Mouse (Mus musculus) left cerebral cortex, postnatal 4 days (tissue): ENCODE data around the gene Sec22b. TPM values are rescaled to one million over a fixed set of nuclear protein-coding genes. Genes with fewer than 3 reads are reported as not detected.

Experiments used
- DNase-seq: peaks from one replicate; pipeline ENCODE4 v3.0.0-alpha.2; 2022
- intact Hi-C: fragments of 180-260 bp; cut with DNase I; formaldehyde crosslinking; loops from one replicate; pipeline ENCODE4 v1.15.1; 2025
- total RNA-seq, 2 experiments: library from RNA; stranded (reverse); gene quantifications; 2 replicates each; pipeline ENCODE4 v1.2.3; 2021

The Sec22b gene
- 10 to 100 TPM; 62.9 to 63.7 TPM for total RNA-seq

DNA sequence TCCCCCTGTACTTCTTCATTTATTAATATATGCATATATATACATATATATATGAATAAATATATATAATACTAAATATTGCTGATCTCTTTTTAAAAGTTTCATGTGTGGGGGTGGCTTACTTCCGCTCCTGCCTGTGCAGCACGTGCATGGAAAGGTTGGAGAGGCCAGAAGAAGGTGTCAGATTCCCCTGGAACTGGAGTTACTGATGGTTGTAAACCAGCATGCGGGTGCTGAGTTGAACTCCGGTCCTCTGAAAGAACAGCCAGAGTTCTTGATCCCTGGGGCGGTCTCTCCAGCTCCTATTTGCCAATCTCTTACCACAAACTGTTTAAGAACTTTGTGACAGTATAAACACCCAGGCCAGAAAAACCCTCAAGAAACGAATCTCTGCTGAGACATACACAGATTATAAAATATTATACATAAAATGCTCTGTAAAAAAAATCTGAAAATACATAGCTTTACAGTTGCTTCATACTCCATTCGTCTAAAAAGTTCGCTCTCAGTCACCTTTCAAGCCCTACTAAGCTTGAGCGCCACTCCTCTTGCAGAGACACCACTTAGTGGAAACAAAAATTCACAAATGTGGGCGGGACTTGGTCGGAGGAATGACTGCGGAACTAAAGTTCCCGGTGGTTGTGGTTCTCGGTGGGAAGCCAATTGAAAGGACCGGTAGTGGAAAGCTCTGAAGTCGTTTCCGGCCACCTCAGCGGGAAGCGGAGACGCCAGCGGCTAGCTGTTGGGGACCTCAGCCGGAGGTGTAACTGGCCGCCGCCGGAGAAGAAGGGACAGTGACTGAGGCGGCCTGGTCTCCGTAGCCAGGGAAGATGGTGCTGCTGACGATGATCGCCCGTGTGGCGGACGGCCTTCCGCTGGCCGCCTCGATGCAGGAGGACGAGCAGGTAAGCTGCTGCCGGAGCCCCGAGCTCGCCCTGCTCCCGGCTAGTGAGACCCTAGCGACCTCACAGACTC is at the start of gene Sec22b:
Gene Sec22b (plus strand): TSS at position 675 of the 975 bp plus-strand sequence.
- intact Hi-C loops: no loop called here
- peak; percentile 85 for DNase-seq

DNA sequence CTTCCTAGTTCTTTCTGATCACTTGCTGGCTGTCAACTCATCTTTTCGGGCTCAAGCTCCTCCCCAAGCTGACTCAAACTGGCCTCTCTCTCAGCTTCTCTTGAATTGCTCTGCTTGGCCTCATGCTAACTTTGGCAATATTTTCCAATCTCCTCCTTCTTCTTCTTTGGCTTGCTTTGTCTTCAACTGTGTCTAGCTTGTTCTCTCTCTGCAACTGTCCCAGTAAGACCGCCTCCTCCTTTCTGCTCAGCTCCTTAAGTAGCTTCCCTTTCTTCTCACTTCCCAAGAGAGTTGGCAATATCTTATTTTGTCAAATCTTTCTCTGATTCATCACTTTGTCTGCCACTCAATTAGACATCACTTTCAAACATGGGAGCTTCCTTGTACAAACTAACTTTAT is 49.2 kb upstream of the Sec22b start:
- no peak for DNase-seq
- intact Hi-C loops: no loop called here

- intact Hi-C loops: no loop called here
- DNase-seq: no peak
Observed at GRCm38 (mm10) chr3:97854575-97855384, 46.2 kb upstream of the Sec22b start.

DNA sequence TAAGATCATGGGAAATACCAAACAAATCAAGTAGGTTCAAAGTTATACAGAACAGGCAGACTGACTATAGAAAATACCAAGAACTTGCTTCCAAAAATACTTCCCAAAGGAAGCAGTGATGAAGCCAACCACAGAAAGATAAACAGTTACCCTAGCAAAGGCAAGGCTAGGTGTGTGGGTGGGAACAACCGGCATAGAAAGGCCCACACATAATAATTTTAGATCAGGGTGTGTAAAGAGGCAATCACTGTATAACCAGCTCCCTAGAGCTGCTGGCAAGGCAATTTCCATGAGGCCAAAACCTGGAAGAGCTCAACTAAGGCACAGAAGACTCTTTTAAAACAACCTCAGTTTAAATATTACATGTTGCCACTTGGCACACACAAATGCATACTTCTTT is 41.6 kb upstream of the Sec22b start:
- intact Hi-C loops: no loop called here
- DNase-seq: no peak

DNA sequence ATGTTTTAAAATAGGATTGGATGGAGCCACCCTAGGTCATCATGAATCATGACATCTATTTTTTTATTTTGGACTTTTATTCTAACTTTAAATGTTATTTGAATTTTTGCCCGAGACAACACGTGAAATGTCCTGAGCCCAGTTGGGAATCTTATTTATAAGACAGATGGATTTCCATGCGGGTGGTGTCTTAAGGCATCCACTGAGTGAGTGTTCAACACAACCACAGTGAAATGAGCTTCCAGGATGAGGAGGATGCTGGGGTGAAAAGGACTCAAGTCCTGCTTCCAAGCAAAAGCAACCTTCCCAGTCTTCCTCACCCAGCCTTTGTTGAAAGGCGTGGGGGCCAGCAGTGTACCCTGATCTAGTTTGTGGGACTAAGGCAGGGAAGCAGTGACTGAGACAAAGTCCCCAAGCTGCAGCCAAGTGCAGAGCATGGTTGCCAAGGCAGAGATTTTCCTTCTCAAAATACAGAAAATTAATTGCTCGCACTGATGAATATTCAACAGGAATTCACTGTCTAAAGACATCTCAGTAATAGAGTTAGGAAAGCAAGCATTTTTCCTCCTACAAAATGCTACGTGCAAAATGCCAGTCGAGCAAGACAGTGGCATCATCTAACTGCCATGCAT is 40.1 kb upstream of the Sec22b start:
- no peak for DNase-seq
- intact Hi-C loops: no loop called here

GRCm38 (mm10) chr3:97866696-97867095 is 34.3 kb upstream of the Sec22b start:
- intact Hi-C loops: no loop called here
- no peak for DNase-seq

DNA sequence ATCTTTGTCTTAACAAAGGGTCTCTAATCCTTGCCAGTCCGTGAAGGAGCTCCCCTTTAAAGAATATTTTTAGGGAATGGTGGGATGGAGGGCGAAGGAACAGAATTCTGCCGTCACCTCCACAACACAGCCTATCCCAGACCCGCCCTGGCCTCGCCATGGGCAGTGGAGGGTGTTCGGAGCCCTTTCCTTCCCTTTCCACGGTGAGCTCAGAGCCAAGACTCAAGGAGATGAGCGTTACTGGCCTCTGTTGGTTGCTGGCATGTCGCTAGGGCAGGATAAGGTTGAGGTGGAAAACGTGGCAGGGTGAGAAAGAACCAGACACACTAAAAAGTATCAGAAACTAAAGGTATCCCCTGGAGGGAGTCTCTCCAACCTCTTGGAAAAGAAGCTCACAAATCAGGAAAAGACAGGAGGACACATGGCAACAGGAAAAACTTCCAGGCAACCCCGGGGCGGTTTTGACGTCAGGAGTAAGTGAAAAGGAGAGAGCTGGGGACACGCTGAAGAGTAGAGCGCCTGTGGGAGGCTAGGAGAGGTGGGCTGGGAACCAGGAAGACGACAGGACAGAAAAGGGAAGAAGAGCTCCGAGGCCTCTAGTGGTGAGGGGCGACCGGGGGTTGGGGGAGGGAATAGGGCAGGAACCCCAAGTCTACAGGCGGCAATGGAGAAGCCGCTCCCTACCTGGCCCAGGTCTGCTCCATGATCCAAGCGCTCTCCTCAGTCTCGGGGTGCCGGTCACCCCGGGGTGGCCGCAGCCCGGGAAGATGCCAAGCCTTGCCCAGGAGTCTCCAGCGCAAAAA is 33.6 kb upstream of the Sec22b start:
- intact Hi-C loops: no loop called here

GRCm38 (mm10) chr3:97868024-97868689 is 32.8 kb upstream of the Sec22b start:
- DNase-seq: peak; percentile 61
- intact Hi-C loops: no loop called here

More for the DNA sequence above, 33.6 kb upstream of the Sec22b start:
- peak; percentile 12 for DNase-seq

- DNase-seq: no peak
- intact Hi-C loops: no loop called here
Observed at GRCm38 (mm10) chr3:97868733-97869132, 32.3 kb upstream of the Sec22b start.

DNA sequence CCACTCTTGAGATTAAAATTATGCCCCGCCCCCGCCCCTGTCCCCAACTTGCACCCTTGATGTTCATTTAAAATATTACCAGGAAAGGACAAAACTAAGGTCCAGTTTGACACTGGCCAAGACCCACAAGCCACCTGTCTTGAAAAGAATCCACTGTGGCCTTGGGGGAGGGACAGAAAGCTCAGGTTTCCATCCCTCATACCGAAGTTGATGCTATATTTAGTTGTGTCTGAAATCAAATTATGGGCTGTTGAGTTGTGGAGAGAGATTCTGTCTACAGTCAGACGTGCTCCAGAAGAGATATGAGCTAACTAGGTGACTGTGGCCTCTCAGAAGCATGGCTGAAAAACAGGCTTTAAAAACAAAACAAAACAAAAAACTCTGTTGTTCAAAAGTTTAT is 31.3 kb upstream of the Sec22b start:
- intact Hi-C loops: loop anchor here (10.0 kb wide), 1 partner anchor 185 kb away; no protein-coding TSS in a partner anchor
- DNase-seq: no peak

DNA sequence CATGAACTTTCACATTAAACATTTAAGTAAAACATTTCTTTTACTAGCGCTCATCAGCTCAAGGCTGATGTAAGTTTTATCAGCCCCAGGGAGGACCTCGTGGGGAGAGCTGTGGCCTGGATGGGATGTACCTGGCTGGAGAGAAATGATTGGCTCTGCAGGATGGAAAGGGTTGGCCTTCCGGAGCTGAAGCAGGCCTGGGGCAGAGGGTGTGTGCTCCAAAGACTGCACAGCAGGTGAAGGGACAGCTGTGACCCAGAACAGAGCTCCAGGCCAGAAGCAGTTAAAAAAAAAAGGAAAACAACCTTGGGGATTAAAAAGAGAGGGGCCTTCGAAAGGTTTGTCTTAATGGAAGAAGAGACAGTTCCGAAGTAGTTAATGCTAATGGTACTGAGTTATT is 26.2 kb upstream of the Sec22b start:
- no peak for DNase-seq
- intact Hi-C loops: loop anchor here (5.0 to 10.0 kb wide), 2 partner anchors 107 to 190 kb away; no protein-coding TSS in a partner anchor

DNA sequence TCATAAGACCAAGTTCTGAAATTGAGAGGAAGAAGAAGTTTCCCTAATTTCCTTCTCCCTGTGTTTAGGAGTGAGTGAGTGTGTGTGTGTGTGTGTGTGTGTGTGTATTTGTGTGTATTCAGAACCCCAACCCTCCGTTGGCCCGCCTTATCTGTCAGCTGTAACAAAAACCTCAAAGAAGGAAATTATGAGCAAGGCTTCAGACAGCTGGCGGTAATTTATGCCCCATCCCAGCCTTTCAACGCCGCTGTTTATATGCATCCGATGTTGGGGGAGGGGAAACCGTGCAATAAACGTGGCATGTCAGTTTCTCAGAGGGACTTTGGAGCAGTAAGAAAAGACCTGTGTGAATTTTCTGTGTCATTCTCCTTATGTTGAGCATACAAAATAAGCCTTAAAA is 24.7 kb upstream of the Sec22b start:
- intact Hi-C loops: loop anchor here (5.0 to 10.0 kb wide), 2 partner anchors 109 to 191 kb away; no protein-coding TSS in a partner anchor
- no peak for DNase-seq

DNA sequence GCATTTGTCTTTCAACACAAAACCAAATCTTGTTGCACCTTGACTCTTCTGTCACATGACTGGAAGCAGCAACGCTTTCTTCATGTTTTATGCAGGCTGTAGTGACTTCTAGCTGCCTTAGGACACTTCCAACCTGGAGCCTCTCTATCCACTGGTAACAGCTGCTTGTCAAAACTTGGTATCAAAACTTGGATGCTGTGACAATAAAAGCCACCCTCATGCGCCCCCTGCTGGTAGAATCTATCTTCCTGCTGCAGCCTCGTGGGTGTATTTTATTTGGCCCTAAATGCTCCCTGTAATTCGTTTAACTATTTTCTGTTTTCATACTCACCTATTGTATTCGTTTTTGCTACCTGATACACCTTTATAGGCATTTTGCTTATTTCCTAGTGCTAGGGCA is 21.8 kb upstream of the Sec22b start:
- DNase-seq: peak; percentile 78
- intact Hi-C loops: loop anchor here (5.0 to 10.0 kb wide), 2 partner anchors 112 to 194 kb away; no protein-coding TSS in a partner anchor

GRCm38 (mm10) chr3:97881576-97881975 is 19.4 kb upstream of the Sec22b start:
- intact Hi-C loops: no loop called here
- DNase-seq: no peak

- intact Hi-C loops: no loop called here
- peak; percentile 14 for DNase-seq
Observed at GRCm38 (mm10) chr3:97887785-97888167, 13.2 kb upstream of the Sec22b start.

DNA sequence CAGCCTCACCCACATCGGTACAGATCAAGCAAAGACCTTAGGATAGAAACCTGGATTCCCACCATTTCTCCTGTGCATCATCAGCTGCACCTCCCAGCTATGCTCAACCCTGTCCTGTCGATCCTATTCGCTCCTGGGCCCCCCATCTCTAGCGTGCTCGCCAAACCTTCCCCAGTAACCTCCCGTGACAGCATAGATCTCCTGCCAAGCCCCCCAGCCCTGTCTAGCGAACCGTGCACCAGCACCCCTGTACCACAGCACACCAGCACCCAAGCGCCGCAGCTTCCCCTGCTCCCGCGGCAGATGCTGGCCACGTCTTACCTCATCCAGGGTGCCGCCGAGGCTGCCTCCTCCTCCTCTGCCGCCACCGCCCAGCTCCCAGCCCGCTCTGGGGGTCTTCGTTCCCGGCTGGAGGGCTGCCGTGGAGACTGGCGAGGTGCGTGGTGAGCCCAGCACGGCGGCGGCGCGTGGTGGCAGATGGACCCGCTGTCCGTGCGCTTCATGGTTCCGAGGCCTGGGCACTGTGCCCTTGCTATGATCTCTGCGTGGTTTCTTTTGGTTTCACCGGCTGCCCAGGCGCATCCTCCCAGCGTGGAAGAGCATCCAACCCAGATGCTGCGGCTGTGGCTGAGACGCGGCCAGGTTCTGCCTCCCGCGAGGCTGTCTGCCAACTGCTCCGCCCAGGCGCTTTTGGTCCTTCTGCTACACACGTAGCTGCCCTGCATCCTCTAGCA is 12.7 kb upstream of the Sec22b start, which contains the start of gene Pde4dip:
Gene Pde4dip (minus strand): TSS at position 540 of the 734 bp plus-strand sequence.
- intact Hi-C loops: no loop called here
- DNase-seq: peak; percentile 90

- no peak for DNase-seq
- intact Hi-C loops: no loop called here
Observed at GRCm38 (mm10) chr3:97890205-97890604, 10.8 kb upstream of the Sec22b start.

DNA sequence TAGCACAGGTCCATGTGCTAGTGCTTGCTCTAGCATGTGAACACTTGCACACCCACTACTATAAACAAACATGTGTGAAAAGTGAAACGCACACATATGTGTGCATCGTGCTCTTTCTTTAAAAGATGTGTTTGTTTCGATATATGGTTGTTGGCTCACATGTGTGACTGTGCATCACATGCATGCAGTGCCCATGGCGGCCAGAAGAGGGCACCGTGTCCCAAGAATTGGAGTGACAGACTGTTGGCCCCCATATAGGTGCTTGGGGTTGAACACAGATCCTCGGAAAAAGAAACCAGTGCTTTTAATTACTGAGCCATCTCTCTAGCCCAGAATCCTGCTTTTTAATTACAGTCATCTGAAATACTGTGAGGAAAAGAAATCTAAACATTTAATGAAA is 6.3 kb upstream of the Sec22b start:
- intact Hi-C loops: no loop called here
- peak; percentile 48 for DNase-seq

DNA sequence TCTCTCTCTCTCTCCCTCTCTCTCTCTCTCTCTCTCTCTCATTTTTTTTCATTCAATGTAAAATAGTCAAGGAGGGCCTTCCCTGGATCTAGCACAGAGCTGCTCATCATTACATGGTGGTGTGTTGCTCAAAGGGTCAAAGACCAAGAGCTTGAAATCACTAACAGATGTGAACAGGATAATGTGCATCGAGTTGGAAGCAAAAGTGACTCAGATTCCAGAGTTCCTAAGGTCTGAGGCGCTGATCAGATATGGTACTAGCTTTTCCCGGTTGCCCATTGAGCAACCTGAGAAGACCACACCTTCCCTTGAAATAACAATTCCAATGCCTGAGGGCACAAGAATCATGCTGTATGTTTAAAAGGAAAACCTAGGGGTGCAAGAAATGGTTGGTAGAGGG is 2.6 kb upstream of the Sec22b start:
- intact Hi-C loops: no loop called here
- no peak for DNase-seq
